Mouse (Mus musculus) midbrain, embryonic 15.5 days (tissue): Measurements from ENCODE around the gene Asap3. TPM values are rescaled to one million over a fixed set of nuclear protein-coding genes. Genes with fewer than 3 reads are reported as not detected.

ENCODE experiments used
- ATAC-seq: fragments of 200-750 bp; cut with Nextera tagmentation; replicated peaks from 2 replicates; pipeline ENCODE4 v1.8.0; 2017; ENCODE audit warnings: moderate TSS enrichment
- H3K27ac ChIP-seq: fragments of 300-500 bp; sonication (generic); 2 replicates; pipeline ENCODE4 v1.5.1; 2015; ENCODE audit warnings: mild to moderate bottlenecking, inconsistent platforms
- H3K27me3 ChIP-seq: fragments of 300-500 bp; sonication (generic); replicated peaks from 2 replicates; pipeline ENCODE4 v1.6.1; 2015; ENCODE audit warnings: inconsistent platforms
- H3K36me3 ChIP-seq: fragments of 300-500 bp; sonication (generic); replicated peaks from 2 replicates; pipeline ENCODE4 v1.6.1; 2015; ENCODE audit warnings: inconsistent platforms
- H3K4me1 ChIP-seq: fragments of 300-500 bp; sonication (generic); 2 replicates; pipeline ENCODE4 v1.6.1; 2015; ENCODE audit warnings: inconsistent platforms
- H3K4me2 ChIP-seq: fragments of 300-500 bp; sonication (generic); 2 replicates; pipeline ENCODE4 v1.6.1; 2015; ENCODE audit warnings: inconsistent platforms, mild to moderate bottlenecking, moderate library complexity
- H3K4me3 ChIP-seq: fragments of 300-500 bp; sonication (generic); 2 replicates; pipeline ENCODE4 v1.5.1; 2015; ENCODE audit warnings: mild to moderate bottlenecking, inconsistent platforms
- H3K9ac ChIP-seq: fragments of 300-500 bp; sonication (generic); 2 replicates; pipeline ENCODE4 v1.6.1; 2015; ENCODE audit warnings: mild to moderate bottlenecking, inconsistent platforms
- H3K9me3 ChIP-seq: fragments of 300-500 bp; sonication (generic); 2 replicates; pipeline ENCODE4 v1.6.1; 2016; ENCODE audit warnings: inconsistent platforms
- WGBS: fragments of 180-500 bp; shearing (Covaris S2); methylation state at CpG from one replicate; pipeline ENCODE4 v1.1.7; 2015; ENCODE audit warnings: mixed read lengths; 5-methylcytosine and 5-hydroxymethylcytosine counted together
- polyA plus RNA-seq: library from polyadenylated mRNA; unstranded; fragments of >200 nt; fragmentation: Nextera tagmentation; extraction: Ambion mirVana; gene quantifications from 2 replicates; pipeline ENCODE4 v1.2.1, GENCODE M21; 2015

The Asap3 gene
- polyA plus RNA-seq, 1 experiment from 2014 or later = 5.1 TPM

GRCm38 (mm10) chr4:136248464-136249331, 42.5 kb downstream of the Asap3 start:
- 2% methylated on average over 36 of the region's 37 CpGs for WGBS
- Histone ChIP-seq H3K4me2 (peak overlapping the region; percentile 53), H3K27me3 (peaks cover 54% of the 10 kb centered on the region), H3K4me3 (peak overlapping the region; percentile 30), H3K4me1 (peaks cover 32% of the 10 kb centered on the region), H3K27ac (no peak overlapping the region), H3K36me3 (no peaks in the 10 kb centered on the region), H3K9me3 (no peaks in the 10 kb centered on the region), H3K9ac (no peak overlapping the region)
- ATAC-seq = no peak

GRCm38 (mm10) chr4:136249332-136249647, 43.1 kb downstream of the Asap3 start:
- Histone ChIP-seq H3K27me3 (peaks cover 54% of the 10 kb centered on the region), H3K4me3 (peak overlapping the region; percentile 30; the same call in 1 of the 2 replicates), H3K4me2 (peak overlapping the region; percentile 53; the same call in 1 of the 2 replicates), H3K9ac (no peak overlapping the region), H3K4me1 (peaks cover 32% of the 10 kb centered on the region), H3K9me3 (no peaks in the 10 kb centered on the region), H3K27ac (no peak overlapping the region), H3K36me3 (no peaks in the 10 kb centered on the region)
- WGBS = 5% methylated on average over 11 of the region's 11 CpGs
- no peak for ATAC-seq

- Histone ChIP-seq H3K27ac (no peak overlapping the region), H3K4me2 (no peak overlapping the region), H3K4me3 (no peak overlapping the region), H3K36me3 (no peaks in the 10 kb centered on the region), H3K4me1 (peaks cover 32% of the 10 kb centered on the region), H3K9me3 (no peaks in the 10 kb centered on the region), H3K9ac (no peak overlapping the region), H3K27me3 (peaks cover 54% of the 10 kb centered on the region)
- 52% methylated on average over 9 of the region's 9 CpGs for WGBS
- ATAC-seq = no peak
Observed at GRCm38 (mm10) chr4:136249780-136250179, 43.6 kb downstream of the Asap3 start.

- Histone ChIP-seq H3K27ac (no peak overlapping the region), H3K27me3 (no peaks in the 10 kb centered on the region), H3K4me3 (no peak overlapping the region), H3K9me3 (no peaks in the 10 kb centered on the region), H3K36me3 (no peaks in the 10 kb centered on the region), H3K4me1 (peaks cover 4% of the 10 kb centered on the region; the same call in 1 of the 2 replicates), H3K4me2 (no peak overlapping the region), H3K9ac (no peak overlapping the region)
- 67% methylated on average over 6 of the region's 6 CpGs for WGBS
- ATAC-seq = no peak
Observed at GRCm38 (mm10) chr4:136255919-136256318, 49.8 kb downstream of the Asap3 start.

GRCm38 (mm10) chr4:136256696-136257095, 50.5 kb downstream of the Asap3 start:
- ATAC-seq = no peak
- 88% methylated on average over 10 of the region's 10 CpGs for WGBS
- H3K4me3 ChIP-seq = no peak overlapping the region
- H3K9me3 ChIP-seq = no peaks in the 10 kb centered on the region
- H3K36me3 ChIP-seq = no peaks in the 10 kb centered on the region
- H3K27ac ChIP-seq = no peak overlapping the region
- no peak overlapping the region for H3K9ac ChIP-seq
- no peaks in the 10 kb centered on the region for H3K27me3 ChIP-seq
- H3K4me1 ChIP-seq = peaks cover 4% of the 10 kb centered on the region; the same call in 1 of the 2 replicates
- no peak overlapping the region for H3K4me2 ChIP-seq

- no peaks in the 10 kb centered on the region for H3K36me3 ChIP-seq
- H3K4me2 ChIP-seq = no peak overlapping the region
- no peak overlapping the region for H3K27ac ChIP-seq
- H3K9me3 ChIP-seq = no peaks in the 10 kb centered on the region
- H3K27me3 ChIP-seq = no peaks in the 10 kb centered on the region
- no peak for ATAC-seq
- WGBS = 56% methylated on average over 3 of the region's 3 CpGs
- no peak overlapping the region for H3K9ac ChIP-seq
- peaks cover 4% of the 10 kb centered on the region; the same call in 1 of the 2 replicates for H3K4me1 ChIP-seq
- no peak overlapping the region for H3K4me3 ChIP-seq
Observed at GRCm38 (mm10) chr4:136259916-136260315, 53.8 kb downstream of the Asap3 start.

- H3K9me3 ChIP-seq = no peaks in the 10 kb centered on the region
- WGBS = 41% methylated on average over 9 of the region's 10 CpGs
- no peaks in the 10 kb centered on the region for H3K36me3 ChIP-seq
- peaks cover 4% of the 10 kb centered on the region; the same call in 1 of the 2 replicates for H3K4me1 ChIP-seq
- ATAC-seq = peak; percentile 42; the same call in 1 of the 2 replicates
- no peaks in the 10 kb centered on the region for H3K27me3 ChIP-seq
- no peak overlapping the region for H3K4me3 ChIP-seq
- no peak overlapping the region for H3K27ac ChIP-seq
- 0 out of 2 replicates have a peak overlapping the region, but pooled peaks have one; percentile 3 for H3K4me2 ChIP-seq
- no peak overlapping the region for H3K9ac ChIP-seq
Observed at GRCm38 (mm10) chr4:136260491-136261180, 54.5 kb downstream of the Asap3 start.

- Histone ChIP-seq H3K9ac (no peak overlapping the region), H3K27me3 (no peaks in the 10 kb centered on the region), H3K36me3 (no peaks in the 10 kb centered on the region), H3K27ac (no peak overlapping the region), H3K4me2 (no peak overlapping the region), H3K4me1 (peaks cover 4% of the 10 kb centered on the region; the same call in 1 of the 2 replicates), H3K4me3 (no peak overlapping the region), H3K9me3 (no peaks in the 10 kb centered on the region)
- 81% methylated on average over 10 of the region's 10 CpGs for WGBS
- no peak for ATAC-seq
Observed at GRCm38 (mm10) chr4:136261912-136262311, 55.7 kb downstream of the Asap3 start.

GRCm38 (mm10) chr4:136263555-136263954, 57.4 kb downstream of the Asap3 start:
- no peaks in the 10 kb centered on the region for H3K27me3 ChIP-seq
- no peak for ATAC-seq
- H3K9me3 ChIP-seq = no peaks in the 10 kb centered on the region
- no peak overlapping the region for H3K4me3 ChIP-seq
- WGBS = 95% methylated on average over 4 of the region's 4 CpGs
- no peak overlapping the region for H3K9ac ChIP-seq
- peaks cover 4% of the 10 kb centered on the region; the same call in 1 of the 2 replicates for H3K4me1 ChIP-seq
- H3K36me3 ChIP-seq = no peaks in the 10 kb centered on the region
- no peak overlapping the region for H3K27ac ChIP-seq
- no peak overlapping the region for H3K4me2 ChIP-seq

- no peak overlapping the region for H3K9ac ChIP-seq
- H3K27ac ChIP-seq = no peak overlapping the region
- H3K4me3 ChIP-seq = no peak overlapping the region
- 83% methylated on average over 9 of the region's 9 CpGs for WGBS
- no peaks in the 10 kb centered on the region for H3K27me3 ChIP-seq
- no peaks in the 10 kb centered on the region for H3K36me3 ChIP-seq
- no peaks in the 10 kb centered on the region for H3K9me3 ChIP-seq
- no peak for ATAC-seq
- H3K4me1 ChIP-seq = no peaks in the 10 kb centered on the region
- no peak overlapping the region for H3K4me2 ChIP-seq
Observed at GRCm38 (mm10) chr4:136266716-136267343, 60.7 kb downstream of the Asap3 start.

- Histone ChIP-seq H3K27ac (no peak overlapping the region), H3K36me3 (no peaks in the 10 kb centered on the region), H3K27me3 (no peaks in the 10 kb centered on the region), H3K4me3 (no peak overlapping the region), H3K9ac (no peak overlapping the region), H3K4me2 (no peak overlapping the region), H3K9me3 (0 out of 2 replicates have a peak, but pooled peaks cover 2% of the 10 kb centered on the region), H3K4me1 (no peaks in the 10 kb centered on the region)
- WGBS = 93% methylated on average over 1 of the region's 1 CpGs
- ATAC-seq = no peak
Observed at GRCm38 (mm10) chr4:136268912-136269311, 62.7 kb downstream of the Asap3 start.

GRCm38 (mm10) chr4:136270648-136271047, 64.5 kb downstream of the Asap3 start:
- Histone ChIP-seq H3K9ac (no peak overlapping the region), H3K4me2 (no peak overlapping the region), H3K4me1 (no peaks in the 10 kb centered on the region), H3K4me3 (no peak overlapping the region), H3K27ac (no peak overlapping the region), H3K27me3 (no peaks in the 10 kb centered on the region), H3K36me3 (no peaks in the 10 kb centered on the region), H3K9me3 (0 out of 2 replicates have a peak, but pooled peaks cover 3% of the 10 kb centered on the region)
- ATAC-seq = no peak
- WGBS = 76% methylated on average over 8 of the region's 8 CpGs
